Mouse (Mus musculus) G1E (cell line): Measurements from ENCODE around the gene C1qa.

Experiments used
- CTCF ChIP-seq: IDR thresholded peaks from 2 replicates; pipeline ENCODE4 v1.5.1; 2012; ENCODE audit warnings: low read depth, low read length, inconsistent platforms, mixed read lengths
- GATA1 ChIP-seq: IDR thresholded peaks from 2 replicates; pipeline ENCODE4 v1.6.1; 2012; ENCODE audit warnings: borderline replicate concordance, low read length, inconsistent platforms, mixed read lengths
- TAL1 ChIP-seq: conservative IDR thresholded peaks from 2 replicates; pipeline ENCODE4 v1.6.1; 2012; ENCODE audit warnings: low read depth, low read length, inconsistent platforms, mixed read lengths

DNA sequence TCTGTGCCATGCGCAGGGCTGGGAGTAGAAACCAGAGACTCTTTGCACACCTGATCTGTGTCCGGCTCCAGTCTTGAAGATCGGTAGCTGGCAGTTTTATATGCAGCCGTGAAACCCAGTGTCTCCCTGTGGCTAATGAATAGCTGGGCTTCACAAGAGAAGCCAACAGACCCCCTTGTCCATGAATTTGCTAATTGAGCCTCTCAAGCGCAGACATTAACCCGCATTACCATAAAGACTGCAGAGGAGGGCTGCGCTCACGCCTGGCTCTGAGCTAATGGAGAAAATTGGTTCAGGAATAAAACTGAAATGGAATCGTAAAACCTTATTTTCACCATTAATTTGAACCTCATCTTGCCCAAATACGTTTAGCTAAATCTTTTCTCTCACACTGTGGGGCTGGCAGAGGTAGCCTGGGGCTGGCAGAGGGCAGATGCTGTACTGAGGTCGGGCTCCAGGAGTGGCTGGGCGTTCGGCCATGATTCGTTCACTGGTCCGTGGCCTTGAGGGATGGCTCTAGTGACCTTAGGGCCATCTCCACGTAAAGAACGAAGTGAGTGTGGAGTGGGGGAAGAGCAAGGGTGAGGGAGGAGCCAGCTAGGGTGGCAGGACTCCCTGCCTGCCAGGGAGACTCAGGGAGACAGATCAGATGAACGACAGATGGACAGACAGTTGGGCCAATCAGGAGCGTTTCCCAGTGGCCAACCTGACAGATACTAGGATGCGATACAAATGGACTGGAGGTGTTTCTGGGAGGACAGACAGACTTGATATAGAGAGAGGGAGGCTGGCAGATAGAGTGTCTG, 18.0 kb upstream of the C1qa start:
- no peak for TF ChIP-seq GATA1
- TF ChIP-seq CTCF, result no peak
- no peak for TF ChIP-seq TAL1
